Mouse (Mus musculus): Measurements from ENCODE around the gene Zfp518b. TPM values are rescaled to one million over a fixed set of nuclear protein-coding genes. Genes with fewer than 3 reads are reported as not detected.

The Zfp518b gene
- total and polyA plus RNA-seq, 3 experiments = not detected

DNA sequence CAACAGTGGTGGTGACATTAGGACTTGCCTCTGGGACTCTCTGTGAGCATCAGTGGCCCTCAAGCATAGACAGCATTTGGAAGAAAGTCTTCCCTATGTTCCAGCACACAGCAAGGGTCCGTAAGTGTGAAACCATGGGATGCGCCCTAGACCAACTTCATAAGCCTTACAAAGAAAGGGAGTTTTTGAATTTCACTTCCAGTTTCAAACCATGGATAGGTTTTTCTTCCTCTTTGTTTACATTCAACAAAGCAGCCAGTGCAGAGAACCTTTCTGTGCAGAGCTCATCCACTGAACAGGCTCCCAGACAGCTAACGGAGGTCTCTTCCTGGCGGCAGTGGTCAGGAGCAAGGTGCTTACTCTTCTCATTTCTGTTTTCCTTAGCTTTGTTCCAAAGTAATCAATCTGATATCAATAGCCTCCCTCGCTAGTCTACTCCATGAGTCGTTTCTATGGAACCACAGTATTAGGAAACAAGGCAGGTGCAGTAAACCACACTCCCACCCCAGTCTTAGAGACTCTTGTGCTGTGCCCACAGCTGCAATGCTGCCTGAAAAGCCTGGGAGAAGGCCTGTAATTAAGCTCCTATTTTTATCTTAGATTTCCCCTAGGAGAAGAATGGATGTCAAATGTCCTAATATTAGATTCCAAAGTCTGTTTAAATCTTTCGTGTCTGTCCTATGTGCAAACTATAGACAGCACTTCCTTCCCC lies 22.9 kb upstream of the Zfp518b start:
- H3K9ac ChIP-seq (ENCODE audit: control insufficient read depth, low read depth, low read length, poor library complexity, severe bottlenecking) = no peak overlapping the region
- H3K4me1 ChIP-seq (ENCODE audit: control insufficient read depth in 1 of 2, insufficient read depth in 2 of 2, low read length in 2 of 2) = no peaks in the 10 kb centered on the region
- H3K79me2 ChIP-seq (ENCODE audit: control insufficient read depth, insufficient read depth, low read length, poor library complexity) = no peaks in the 10 kb centered on the region
- H3K27ac ChIP-seq (ENCODE audit: control insufficient read depth, low read depth, low read length) = no peak overlapping the region
- H3K36me3 ChIP-seq (ENCODE audit: control insufficient read depth in 1 of 2, insufficient read depth in 2 of 2, low read length in 2 of 2) = no peaks in the 10 kb centered on the region
- TF ChIP-seq ELF1 (IDR thresholded peaks at IDR 0.05; ENCODE audit: low read depth, low read length) (no peak), USF2 (IDR thresholded peaks at IDR 0.05; ENCODE audit: borderline replicate concordance in 1 of 2, insufficient read depth in 1 of 2, low read depth in 1 of 2, low read length in 2 of 2) (no peak), CTCF (IDR thresholded peaks at IDR 0.05 in 2 of 3, conservative IDR thresholded peaks at IDR 0.05 in 1 of 3; ENCODE audit: control insufficient read depth in 1 of 3, insufficient read depth in 1 of 3, low read depth in 2 of 3, low read length in 3 of 3, poor library complexity in 1 of 3, severe bottlenecking in 1 of 3) (no peak), TBP (IDR thresholded peaks at IDR 0.05; ENCODE audit: low read depth, low read length) (no peak), MYC (IDR thresholded peaks at IDR 0.05; ENCODE audit: low read depth, low read length) (no peak), E2F4 (IDR thresholded peaks at IDR 0.05; ENCODE audit: borderline replicate concordance, low read depth, low read length) (no peak), ZNF384 (IDR thresholded peaks at IDR 0.05; ENCODE audit: low read depth, low read length) (no peak), ETS1 (IDR thresholded peaks at IDR 0.05; ENCODE audit: low read depth, low read length) (no peak), ZMIZ1 (IDR thresholded peaks at IDR 0.05; ENCODE audit: low read depth, low read length) (no peak), POLR2AphosphoS2 (IDR thresholded peaks at IDR 0.05; ENCODE audit: low read length) (no peak), NRF1 (IDR thresholded peaks at IDR 0.05; ENCODE audit: insufficient read depth, low read depth, low read length, poor library complexity, severe bottlenecking) (no peak), HCFC1 (IDR thresholded peaks at IDR 0.05; ENCODE audit: low read depth, low read length) (no peak), BHLHE40 (IDR thresholded peaks at IDR 0.05; ENCODE audit: borderline replicate concordance, low read depth, low read length) (no peak)
- no peak for DNase-seq (ENCODE audit: low read depth, low spot score)
- no peak overlapping the region for H3K4me3 ChIP-seq (ENCODE audit: control insufficient read depth in 1 of 2, insufficient read depth in 1 of 2, low read depth in 2 of 2, low read length in 2 of 2)
- H3K27me3 ChIP-seq (ENCODE audit: control insufficient read depth in 1 of 2, insufficient read depth in 2 of 2, low read length in 2 of 2) = no peaks in the 10 kb centered on the region
- no peaks in the 10 kb centered on the region for H3K9me3 ChIP-seq (replicated peaks; ENCODE audit: insufficient read depth, low read length)

DNA sequence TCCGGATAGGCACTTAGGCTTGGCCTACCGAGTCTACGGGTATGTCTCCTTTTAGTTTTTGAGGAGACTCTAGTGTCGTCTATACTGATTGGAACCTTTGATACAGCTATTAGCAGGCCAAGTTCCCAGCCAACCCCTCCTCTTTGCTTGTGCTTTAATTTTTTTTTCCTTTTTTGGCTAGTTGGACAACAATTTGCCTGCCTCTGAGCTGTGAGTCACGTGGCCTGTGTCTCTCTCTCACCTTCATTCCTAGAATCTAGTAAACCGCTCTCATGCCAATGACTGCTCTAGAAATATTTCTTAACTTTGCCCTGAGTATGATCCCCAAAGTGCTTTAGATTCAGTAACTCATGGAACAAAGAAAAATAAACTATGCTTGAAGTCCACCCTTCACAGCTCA lies 18.3 kb upstream of the Zfp518b start:
- Histone ChIP-seq H3K4me1 (ENCODE audit: control insufficient read depth in 1 of 2, insufficient read depth in 2 of 2, low read length in 2 of 2) (no peaks in the 10 kb centered on the region), H3K4me3 (ENCODE audit: control insufficient read depth in 1 of 2, insufficient read depth in 1 of 2, low read depth in 2 of 2, low read length in 2 of 2) (no peak overlapping the region), H3K9me3 (replicated peaks; ENCODE audit: insufficient read depth, low read length) (no peaks in the 10 kb centered on the region), H3K79me2 (ENCODE audit: control insufficient read depth, insufficient read depth, low read length, poor library complexity) (no peaks in the 10 kb centered on the region), H3K27me3 (ENCODE audit: control insufficient read depth in 1 of 2, insufficient read depth in 2 of 2, low read length in 2 of 2) (no peaks in the 10 kb centered on the region), H3K27ac (ENCODE audit: control insufficient read depth, low read depth, low read length) (no peak overlapping the region), H3K9ac (ENCODE audit: control insufficient read depth, low read depth, low read length, poor library complexity, severe bottlenecking) (no peak overlapping the region), H3K36me3 (ENCODE audit: control insufficient read depth in 1 of 2, insufficient read depth in 2 of 2, low read length in 2 of 2) (no peaks in the 10 kb centered on the region)
- no peak for TF ChIP-seq POLR2AphosphoS2 (IDR thresholded peaks at IDR 0.05; ENCODE audit: low read length)
- no peak for TF ChIP-seq MXI1 (IDR thresholded peaks at IDR 0.05; ENCODE audit: low read depth, low read length)
- TF ChIP-seq MAX (IDR thresholded peaks at IDR 0.05; ENCODE audit: low read length) = no peak
- no peak for TF ChIP-seq JUND (IDR thresholded peaks at IDR 0.05; ENCODE audit: low read depth, low read length)
- no peak for TF ChIP-seq TCF12 (IDR thresholded peaks at IDR 0.05; ENCODE audit: low read depth, low read length)
- TF ChIP-seq SMC3 (IDR thresholded peaks at IDR 0.05; ENCODE audit: low read depth, low read length) = no peak
- no peak for TF ChIP-seq EP300 (IDR thresholded peaks at IDR 0.05; ENCODE audit: low read depth in 1 of 2, low read length in 2 of 2)
- no peak for TF ChIP-seq ZC3H11A (IDR thresholded peaks at IDR 0.05; ENCODE audit: low read depth, low read length)
- no peak for TF ChIP-seq ETS1 (IDR thresholded peaks at IDR 0.05; ENCODE audit: low read depth, low read length)
- TF ChIP-seq MAZ (IDR thresholded peaks at IDR 0.05; ENCODE audit: low read depth, low read length) = no peak
- TF ChIP-seq UBTF (IDR thresholded peaks at IDR 0.05; ENCODE audit: borderline replicate concordance, insufficient read depth, low read depth, low read length) = no peak
- TF ChIP-seq TBP (IDR thresholded peaks at IDR 0.05; ENCODE audit: low read depth, low read length) = no peak
- no peak for TF ChIP-seq GABPA (IDR thresholded peaks at IDR 0.05; ENCODE audit: low read depth, low read length)
- no peak for TF ChIP-seq NRF1 (IDR thresholded peaks at IDR 0.05; ENCODE audit: insufficient read depth, low read depth, low read length, poor library complexity, severe bottlenecking)
- TF ChIP-seq CHD2 (IDR thresholded peaks at IDR 0.05; ENCODE audit: low read length) = no peak
- TF ChIP-seq ELF1 (IDR thresholded peaks at IDR 0.05; ENCODE audit: low read depth, low read length) = no peak
- TF ChIP-seq USF1 (IDR thresholded peaks at IDR 0.05; ENCODE audit: low read depth, low read length) = no peak
- TF ChIP-seq MYB (IDR thresholded peaks at IDR 0.05; ENCODE audit: low read depth, low read length) = no peak
- TF ChIP-seq BHLHE40 (IDR thresholded peaks at IDR 0.05; ENCODE audit: borderline replicate concordance, low read depth, low read length) = no peak
- TF ChIP-seq MAFK (IDR thresholded peaks at IDR 0.05; ENCODE audit: borderline replicate concordance, low read depth, low read length) = no peak
- DNase-seq (ENCODE audit: low read depth, low spot score) = no peak
